Mouse (Mus musculus): Measurements from ENCODE around the gene Fbxo46.
A peak's percentile ranks its signal among the peaks of the same experiment; 100 is the strongest.

Gene Fbxo46

GRCm38 (mm10) chr7:19093537-19094385 is 25.9 kb upstream of the Fbxo46 start:
- peak; percentile 95 for DNase-seq

DNA sequence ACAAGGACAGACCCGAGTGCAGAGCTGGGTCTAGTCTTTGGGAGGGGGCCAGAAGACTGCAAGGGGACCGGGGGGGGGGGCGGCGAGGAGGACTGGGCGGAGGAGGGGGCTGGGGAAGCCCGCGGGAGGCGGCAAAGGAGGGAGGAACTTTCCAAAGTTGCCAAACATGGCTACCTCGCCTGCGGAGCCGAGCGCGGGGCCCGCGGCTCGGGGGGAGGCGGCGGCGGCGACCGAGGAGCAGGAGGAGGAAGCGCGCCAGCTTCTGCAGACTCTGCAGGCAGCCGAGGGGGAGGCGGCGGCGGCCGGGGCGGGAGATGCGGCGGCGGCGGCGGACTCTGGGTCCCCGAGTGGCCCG is 25.2 kb upstream of the Fbxo46 start, which contains the start of gene Six5:
Six5 (plus strand) TSS at position 124 of the 355 bp plus-strand sequence.
- DNase-seq, result peak; percentile 82

DNA sequence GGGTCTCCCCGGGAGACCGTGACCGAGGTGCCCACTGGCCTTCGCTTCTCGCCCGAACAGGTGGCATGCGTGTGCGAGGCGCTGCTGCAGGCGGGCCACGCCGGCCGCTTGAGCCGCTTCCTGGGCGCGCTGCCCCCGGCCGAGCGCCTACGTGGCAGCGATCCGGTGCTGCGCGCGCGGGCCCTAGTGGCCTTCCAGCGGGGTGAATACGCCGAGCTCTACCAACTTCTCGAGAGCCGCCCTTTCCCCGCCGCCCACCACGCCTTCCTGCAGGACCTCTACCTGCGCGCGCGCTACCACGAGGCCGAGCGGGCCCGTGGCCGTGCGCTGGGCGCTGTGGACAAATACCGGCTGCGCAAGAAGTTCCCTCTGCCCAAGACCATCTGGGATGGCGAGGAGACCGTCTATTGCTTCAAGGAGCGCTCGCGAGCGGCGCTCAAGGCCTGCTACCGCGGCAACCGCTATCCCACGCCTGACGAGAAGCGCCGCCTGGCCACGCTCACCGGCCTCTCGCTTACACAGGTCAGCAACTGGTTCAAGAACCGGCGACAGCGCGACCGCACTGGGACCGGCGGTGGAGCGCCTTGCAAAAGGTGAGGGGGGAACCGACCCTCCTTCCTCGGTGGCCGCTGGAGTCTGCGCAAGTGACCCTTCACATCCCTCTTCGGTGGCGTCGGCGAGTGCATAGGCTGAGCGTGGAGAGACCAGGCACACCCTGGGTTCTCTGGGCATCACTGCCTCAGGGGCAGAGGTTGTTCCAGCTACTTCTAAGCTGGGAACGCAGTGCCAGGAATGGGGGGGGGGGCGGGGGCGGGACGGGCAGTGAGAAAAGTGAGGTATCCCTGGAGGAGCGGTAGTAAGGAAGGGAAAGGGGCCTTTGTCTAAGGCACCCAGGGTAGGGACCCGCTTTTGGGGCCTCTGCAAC is 24.6 kb upstream of the Fbxo46 start:
- peak; percentile 60 for DNase-seq

DNA sequence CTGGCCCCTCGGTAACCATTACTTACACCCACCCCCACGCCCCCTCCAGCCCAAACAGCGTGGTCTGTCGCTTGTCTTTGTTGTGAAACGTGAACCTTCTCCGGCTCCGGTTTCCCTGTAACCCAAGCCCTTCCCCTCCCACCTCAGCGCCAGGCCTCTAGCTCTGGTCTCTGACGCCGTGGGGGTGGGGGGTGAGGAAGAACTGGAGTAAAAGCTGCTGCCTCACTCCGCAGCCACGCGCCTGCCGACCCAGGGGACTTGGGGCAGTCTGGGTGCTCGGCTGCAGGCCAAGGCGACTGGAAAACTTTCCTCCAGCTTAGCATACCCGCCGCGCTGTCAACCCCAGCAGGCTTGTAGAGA is 23.9 kb upstream of the Fbxo46 start:
- DNase-seq, result no peak

DNA sequence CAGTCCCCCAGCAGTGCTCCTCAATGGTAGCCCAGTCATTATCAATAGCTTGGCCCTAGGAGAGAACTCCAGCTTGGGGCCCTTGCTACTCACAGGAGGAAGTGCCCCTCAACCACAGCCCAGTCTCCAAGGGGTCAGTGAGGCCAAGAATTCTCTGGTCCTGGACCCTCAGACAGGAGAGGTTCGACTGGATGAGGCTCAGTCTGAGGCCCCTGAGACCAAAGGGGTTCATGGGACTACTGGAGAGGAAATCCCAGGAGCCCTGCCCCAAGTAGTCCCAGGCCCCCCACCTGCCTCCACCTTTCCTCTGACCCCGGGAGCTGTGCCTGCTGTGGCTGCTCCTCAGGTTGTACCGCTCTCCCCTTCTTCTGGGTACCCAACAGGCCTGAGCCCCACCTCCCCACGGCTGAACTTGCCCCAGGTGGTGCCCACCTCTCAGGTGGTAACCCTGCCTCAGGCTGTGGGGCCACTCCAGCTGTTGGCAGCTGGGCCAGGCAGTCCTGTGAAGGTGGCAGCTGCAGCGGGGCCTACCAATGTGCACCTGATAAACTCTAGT is 23.2 kb upstream of the Fbxo46 start:
- no peak for DNase-seq

- DNase-seq, result no peak
Observed at GRCm38 (mm10) chr7:19097217-19097616, 22.4 kb upstream of the Fbxo46 start.

DNA sequence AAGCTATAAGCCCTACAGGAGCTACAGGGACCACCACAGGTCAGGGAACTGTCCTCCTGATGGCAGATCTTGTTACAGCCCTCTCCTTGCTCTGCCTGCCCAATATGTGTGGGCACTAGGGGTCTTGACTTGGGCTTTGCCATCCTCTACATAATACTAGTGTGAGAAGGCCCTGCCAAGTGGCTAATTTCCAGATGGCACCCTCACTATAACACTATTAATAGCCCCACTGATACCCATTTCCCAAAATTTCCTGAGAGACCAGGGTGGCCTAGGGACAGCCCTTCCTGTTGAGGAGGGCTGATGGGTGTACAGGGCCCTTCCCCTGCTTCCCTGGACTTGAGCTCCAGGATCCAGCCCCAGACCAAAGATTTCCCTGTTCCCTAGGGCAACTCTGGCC is 21.8 kb upstream of the Fbxo46 start:
- no peak for DNase-seq

GRCm38 (mm10) chr7:19098811-19099210 is 20.8 kb upstream of the Fbxo46 start:
- no peak for DNase-seq

GRCm38 (mm10) chr7:19100290-19100689 is 19.4 kb upstream of the Fbxo46 start:
- DNase-seq, result no peak

- DNase-seq, result no peak
Observed at GRCm38 (mm10) chr7:19103741-19104140, 15.9 kb upstream of the Fbxo46 start.

DNA sequence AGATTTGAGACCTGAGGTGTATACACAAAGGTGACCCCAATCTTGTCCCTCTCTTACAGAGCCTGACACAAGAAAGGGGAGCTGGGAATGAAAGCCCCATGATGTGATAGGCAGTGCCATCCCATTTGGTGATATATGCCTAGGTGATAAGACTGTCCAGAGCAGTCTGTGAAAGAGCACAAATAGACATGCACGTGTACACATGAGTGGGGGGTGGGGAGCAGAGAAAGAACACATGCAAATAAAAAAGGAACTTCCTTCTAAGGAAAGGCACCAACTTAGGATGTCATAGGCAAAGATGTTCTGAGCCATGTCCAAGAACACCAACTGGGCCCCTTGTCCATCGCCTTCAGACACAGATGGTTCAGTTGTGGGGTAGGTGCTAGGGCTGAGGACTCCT is 15.2 kb upstream of the Fbxo46 start:
- DNase-seq, result no peak

DNA sequence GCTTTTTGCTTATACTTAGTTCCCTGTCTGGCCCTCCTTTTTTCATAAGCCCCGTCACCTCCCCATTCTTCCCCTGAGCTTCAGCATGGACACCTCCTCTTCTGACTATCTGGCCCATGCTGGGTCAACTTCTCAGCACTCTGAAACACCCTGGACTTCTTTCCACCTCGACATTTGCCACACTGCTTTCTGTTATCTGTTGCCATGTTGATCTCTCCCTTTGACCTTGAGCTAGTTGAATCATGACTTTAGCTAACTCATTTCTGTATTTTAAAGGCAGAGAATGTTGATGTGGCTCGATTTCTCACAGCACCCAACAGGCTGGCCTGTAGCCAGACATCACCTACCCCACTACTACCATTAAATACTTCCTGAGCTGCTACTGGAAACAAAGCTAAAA is 12.2 kb upstream of the Fbxo46 start:
- DNase-seq, result no peak

GRCm38 (mm10) chr7:19109565-19109964 is 10.1 kb upstream of the Fbxo46 start:
- no peak for DNase-seq

- DNase-seq, result peak; percentile 67
Observed at GRCm38 (mm10) chr7:19118028-19118771, 1.5 kb upstream of the Fbxo46 start, which contains the start of gene Gm4969. Gene Gm4969 (minus strand): TSS chr7:19118368.

- DNase-seq, result peak; percentile 21
Observed at GRCm38 (mm10) chr7:19119083-19119482, 576 bp upstream of the Fbxo46 start.

DNA sequence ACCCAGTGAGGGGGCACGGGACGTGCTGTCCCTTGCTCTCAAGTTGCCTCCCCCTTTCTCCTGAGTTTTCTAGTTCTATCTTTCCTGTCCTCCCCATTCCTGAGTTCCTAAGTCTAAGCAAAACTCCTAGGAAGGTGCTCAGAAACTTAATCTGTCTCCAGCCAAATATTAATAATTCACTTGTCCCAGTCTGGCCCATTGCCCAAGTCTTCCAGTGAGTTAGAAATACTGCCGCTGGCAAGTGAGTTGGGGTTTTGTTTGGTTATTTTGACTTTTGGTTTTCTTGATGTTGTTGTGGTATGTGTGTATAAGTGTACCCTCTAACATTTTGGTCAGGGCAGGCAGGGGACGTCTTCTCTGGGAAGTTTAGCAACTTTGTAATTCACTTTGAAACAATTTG is 2.0 kb downstream of the Fbxo46 start:
- DNase-seq, result no peak

- no peak for DNase-seq
Observed at GRCm38 (mm10) chr7:19124713-19125112, 5.1 kb downstream of the Fbxo46 start.

DNA sequence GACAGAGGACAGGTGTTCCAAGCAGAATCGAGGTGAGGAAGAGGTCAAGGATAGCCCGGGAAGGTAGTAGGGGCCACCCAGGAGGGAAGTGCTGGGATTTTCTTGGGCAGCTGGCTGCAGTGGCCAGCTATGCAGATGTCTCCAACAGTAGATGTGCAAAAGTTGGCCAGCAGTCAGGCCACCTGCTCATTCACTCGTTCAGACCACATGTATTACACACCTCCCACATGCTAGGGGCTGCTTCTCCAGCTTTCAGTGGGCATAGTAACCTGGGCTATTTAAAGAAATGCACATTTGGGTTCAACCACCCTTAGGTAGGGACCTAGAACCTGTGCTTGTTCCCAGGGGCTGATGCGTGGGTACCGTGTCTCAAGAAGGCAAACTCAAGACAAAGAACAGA is 8.1 kb downstream of the Fbxo46 start:
- no peak for DNase-seq

GRCm38 (mm10) chr7:19129396-19129795 is 9.7 kb downstream of the Fbxo46 start:
- DNase-seq, result no peak

DNA sequence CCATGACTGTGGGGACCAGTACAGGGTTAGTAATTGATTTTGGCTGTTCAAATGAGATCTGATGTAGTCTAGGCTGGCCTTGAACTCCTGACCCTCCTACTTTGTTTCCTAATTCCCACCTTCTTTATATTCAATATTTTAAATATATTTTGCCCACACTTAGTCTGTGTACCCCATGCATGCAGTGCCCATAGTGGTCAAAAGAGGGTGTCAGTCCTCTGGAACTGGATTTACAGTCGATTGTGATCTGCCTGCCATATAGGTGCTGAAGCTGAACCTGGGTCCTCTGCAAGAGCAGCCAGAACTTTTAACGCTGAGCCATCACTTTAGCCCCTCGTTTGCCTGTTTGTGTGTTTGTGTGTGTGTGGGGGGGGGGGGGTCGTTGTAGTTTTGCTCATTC is 11.0 kb downstream of the Fbxo46 start:
- peak; percentile 35 for DNase-seq

DNA sequence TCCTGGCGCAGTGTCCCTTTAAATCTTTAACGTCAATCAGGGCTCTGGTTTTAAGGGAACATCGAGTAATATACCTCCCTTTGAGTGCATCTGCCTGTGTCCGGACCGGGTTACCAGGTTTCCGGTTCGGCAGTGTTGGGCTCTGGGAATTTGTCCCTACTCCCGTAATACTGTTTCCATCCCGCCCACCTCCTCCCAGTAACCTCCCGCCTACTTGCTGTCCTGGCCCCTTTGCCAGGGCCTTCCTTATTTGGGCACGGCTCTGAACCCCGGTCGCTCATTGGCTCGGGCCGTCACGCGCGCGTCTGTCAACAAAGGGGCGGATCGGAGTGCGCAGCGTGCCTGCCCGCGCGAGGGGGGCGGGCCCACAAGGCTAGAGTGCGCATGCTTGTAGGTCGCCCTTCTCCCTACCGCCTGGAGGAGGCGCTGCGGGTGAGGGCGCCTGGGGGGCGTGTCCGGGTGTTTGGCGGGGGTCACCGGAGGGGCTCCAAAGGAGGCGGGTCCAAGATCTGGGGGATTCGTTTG is 11.7 kb downstream of the Fbxo46 start:
- peak; percentile 95 for DNase-seq

DNA sequence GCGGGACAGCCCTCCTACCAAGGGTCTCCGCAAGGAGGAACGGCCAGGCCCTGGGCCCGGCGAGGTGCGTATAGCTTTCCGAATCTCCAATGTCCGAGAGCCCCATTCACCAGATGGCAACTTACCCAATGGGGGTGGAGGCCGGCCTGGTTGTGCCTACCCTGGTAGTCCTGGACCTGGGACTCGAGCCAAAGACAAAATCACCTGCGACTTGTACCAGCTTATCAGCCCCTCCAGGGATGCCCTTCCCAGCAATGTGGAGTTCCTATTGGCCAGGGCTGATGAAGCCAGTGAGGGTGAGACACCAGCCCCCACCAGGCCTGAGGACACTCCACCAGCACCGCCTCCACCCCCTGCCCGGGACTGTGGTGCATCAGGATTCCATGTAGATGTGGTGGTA is 16.5 kb downstream of the Fbxo46 start:
- no peak for DNase-seq

All from thymus, postnatal 14 days (tissue).